Mouse (Mus musculus) testis, postnatal 10 days (tissue): ENCODE measurements around the gene Sept4.

ENCODE experiments used
- DNase-seq: peaks from one replicate; pipeline ENCODE4 v3.0.0; 2021; ENCODE audit warnings: low spot score

Gene Sept4

DNA sequence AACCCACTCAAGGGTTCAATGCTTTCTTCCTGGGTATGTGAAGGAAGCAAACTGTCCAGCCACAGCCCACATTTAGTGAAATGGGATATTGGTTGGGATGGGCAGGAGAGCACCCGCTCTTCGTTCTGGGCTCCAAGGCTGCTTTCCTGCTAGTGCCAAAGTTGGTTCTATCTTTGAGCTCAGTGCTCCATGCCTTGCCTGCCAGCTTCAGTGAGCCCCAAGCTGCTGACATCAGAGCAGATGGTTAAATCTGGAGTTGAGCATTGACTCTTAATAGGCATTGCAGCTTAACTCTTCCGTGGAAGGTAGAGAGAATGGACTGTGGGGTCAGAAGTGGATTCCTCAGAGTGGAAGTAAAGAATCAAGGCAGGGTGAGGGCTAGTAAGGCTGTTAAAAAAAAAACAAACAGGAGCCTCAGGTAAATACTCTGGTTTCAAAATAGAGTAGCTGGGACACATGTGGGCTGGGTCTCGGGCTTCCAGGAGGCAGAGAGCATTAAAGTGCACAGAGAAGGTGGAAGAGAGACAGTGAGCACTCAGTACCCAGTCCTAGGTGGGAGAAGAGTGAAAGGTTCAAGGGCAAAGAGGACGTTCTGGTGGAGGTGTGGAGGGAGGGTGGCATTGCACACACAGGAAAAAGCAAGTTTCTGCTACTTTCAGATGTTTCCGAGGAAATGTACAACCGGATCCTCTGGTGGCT is at the start of gene Sept4:
Gene Sept4, plus strand, starts transcription at position 649 of the 699 bp plus-strand sequence.
- DNase-seq: no peak

DNA sequence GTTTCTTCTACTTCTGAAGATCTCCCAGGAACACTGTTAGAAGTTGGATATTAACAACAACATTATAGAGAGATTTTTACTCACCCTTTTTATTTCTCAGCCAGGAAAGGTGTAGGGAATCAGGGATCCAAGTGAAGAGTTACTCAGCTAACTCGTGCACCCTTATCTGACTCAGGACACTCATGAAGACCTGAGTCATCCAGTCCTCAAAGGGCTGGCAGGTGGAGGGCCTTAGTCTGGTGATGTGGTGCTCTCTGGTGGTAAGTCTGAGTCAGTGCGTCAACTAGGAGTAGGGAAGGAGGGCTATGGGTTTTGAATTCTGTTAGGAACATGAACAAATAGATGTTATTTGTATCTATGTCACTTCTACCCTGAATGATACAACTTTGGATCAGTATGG is 49.4 kb upstream of the Sept4 start:
- DNase-seq: no peak

DNA sequence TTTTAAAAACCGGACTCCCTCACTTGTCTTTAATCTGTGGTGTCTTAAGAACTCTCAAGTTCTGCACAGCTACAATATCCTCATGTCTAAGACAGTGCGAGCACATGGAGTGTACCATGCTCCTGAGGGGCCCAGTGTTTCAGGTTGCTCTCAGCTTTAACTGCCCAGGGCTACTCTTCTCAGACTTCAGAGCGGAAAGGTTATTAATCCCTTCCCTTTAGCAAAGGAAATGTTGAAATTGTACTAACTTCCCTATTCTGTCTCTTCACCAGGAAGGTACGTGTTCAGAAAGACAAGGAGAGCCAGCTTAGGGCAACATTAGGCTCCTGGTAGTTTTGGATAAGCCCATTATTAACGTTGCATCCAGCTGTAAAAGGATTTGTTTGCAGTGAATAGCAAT is 45.2 kb upstream of the Sept4 start:
- DNase-seq: no peak

DNA sequence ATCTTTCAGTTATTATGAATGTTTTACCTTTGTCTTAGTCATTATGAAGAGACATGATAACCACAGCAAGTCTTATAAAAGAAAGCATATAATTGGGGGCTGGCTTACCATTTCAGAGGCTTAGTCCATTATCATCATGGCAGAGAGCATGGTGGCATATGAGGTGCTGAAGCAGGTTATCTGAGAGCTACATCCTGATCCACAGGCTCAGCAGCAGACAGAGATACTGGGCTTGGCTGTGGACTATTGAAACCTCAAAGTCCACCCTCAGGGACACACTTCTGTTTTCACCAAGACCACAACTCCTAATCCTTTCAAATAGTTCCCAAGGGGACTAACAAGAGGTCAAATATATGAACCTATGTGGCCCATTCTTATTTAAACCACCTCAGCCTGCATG is 44.7 kb upstream of the Sept4 start:
- DNase-seq: no peak

DNA sequence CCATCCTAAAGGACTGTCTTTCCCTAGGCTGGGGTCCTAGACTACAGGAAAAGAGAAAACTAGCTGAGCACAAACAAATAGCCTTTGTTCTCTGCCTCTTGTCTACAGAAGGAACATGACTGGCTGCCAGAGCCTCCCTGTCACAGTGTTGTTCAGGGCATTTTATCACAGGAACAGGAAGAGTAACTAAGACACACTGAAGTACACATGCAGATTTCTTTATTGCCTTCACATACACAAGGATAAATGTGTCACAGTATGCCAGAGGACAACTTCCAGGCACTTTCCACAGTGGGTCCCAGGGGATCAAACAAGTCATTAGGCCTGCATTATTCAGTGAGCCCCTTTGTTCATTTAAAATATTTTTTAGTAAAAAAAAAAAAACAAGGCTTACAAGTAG is 43.9 kb upstream of the Sept4 start:
- no peak for DNase-seq

DNA sequence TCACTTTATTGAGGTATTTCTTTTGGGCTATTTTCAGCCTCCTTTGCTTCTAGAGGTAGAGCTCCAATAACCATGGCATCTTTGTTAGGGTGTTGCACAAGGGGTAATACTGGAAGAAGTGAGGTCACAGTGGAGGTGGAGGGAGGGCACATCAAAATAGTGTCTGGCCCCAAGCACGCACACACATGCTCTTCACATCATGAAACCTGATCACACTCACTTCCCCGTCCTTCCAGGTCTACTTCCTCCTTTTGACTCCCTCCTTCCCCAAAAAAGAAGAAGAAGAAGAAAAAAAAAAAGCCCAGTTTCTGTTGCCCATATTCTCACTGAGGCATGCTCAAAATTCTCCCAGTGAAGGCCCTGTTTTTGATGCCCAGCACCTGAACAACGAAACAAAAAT is 41.3 kb upstream of the Sept4 start:
- DNase-seq: no peak

DNA sequence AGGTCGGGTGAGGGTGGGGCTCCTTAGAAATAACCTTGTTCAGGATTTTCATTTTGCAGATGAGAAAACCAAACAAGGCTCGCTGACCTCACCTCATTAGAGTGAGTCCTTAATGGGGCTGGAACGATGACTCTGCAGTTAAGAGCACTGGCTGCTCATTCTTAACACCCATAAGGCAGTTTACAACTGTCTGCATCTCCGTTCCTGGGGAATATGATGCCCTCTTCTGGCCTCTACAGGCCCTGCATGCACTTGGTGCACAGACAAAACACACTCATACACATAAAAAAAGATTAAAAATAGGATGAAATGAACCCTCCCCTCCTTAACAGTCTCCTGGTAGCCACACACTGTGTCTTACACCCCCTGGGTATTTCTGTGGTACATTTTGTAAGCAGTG is 40.7 kb upstream of the Sept4 start:
- no peak for DNase-seq

DNA sequence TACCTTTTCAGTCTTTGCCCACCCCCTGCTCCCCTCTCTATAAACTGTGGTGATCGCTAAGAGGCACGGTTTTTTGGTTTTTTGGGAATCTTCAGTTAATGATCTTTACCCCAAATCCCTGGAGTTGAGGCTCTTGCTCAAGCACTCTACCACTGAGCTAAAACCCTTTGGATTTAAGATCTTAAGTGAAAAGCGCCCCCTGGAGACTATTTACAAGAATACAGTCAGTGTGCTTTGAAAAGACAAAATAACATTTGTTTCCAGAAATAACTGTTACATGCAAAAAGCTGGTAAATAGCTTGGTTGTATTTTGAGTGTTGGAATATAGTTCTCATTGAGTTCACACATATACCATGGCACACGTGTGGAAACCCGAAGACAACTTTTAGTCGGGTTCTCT is 37.0 kb upstream of the Sept4 start:
- DNase-seq: no peak

DNA sequence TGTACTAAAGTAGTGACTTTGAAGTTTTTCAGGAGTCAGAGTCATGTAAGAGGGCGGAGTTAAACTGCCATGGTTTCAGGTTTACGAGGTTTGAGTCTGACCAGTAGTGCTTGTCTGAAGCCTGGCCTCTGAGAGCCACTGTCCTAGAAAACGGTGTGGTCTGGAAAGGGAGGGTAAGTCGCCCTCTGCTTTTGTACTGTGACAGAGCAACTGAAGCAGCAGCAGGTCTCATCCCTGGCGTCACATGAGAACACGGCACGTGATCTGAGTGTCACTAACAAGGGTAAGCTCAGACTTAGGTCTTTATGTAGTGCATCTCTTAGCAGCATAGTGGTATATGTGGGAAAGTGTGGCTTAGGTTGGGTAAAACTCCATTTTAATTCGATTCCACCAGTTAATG is 26.4 kb upstream of the Sept4 start:
- no peak for DNase-seq

DNA sequence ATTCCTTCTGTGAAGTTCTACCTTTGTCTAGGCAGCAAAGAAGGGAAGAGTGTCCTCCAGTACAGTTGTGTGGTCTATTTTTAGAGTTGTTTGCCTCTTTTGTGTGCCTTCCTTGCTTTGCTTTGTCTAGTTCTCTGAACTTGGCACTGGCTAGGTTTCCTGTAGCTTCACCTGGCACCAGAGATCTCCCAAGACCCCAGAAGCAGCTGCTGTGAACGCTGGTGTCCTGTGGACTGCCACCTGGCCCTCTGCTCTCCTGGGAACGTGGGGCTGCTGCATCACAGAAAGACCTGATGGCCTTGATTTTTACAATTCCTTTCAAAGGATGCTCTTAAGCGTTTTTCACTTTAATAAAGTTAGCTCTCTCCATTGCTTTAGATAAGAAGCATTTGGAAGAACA is 25.8 kb upstream of the Sept4 start:
- no peak for DNase-seq

DNA sequence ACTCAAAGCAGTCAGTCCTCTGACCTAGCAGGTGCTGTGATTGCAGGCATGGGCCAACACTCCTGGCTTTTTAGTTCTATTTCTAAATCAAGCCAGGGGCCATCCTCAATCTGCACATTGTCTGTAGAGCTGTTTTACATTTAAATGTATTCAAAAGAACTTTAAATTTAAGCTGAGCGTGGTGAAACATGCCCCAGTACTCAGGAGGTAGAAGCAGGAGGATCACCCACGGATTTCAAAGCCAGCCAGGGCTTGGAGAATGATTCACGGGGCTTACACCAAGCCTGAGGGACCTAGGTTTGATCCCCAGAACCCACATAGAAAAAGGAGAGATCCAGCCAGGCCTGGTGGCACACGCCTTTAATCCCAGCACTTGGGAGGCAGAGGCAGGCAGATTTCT is 15.4 kb upstream of the Sept4 start:
- no peak for DNase-seq

DNA sequence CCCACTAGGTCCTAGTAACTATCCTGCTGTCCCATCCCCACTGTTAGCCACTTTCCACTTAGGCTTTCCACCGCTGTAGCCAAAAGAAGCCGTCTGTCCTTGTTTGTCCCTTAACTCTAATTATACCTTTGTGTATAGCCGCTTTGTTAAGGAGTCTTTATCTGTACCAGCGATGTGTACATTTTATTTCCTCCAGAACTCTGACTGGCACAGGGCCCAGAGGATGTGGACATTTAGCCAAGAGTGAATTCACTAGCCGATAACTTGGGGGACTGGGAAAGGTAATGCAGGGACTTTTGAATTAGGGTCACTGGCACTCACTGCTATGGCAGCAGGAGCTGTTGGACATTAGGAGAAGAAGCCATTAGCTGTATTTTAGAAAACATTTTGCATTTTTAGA is 14.3 kb upstream of the Sept4 start:
- DNase-seq: no peak

DNA sequence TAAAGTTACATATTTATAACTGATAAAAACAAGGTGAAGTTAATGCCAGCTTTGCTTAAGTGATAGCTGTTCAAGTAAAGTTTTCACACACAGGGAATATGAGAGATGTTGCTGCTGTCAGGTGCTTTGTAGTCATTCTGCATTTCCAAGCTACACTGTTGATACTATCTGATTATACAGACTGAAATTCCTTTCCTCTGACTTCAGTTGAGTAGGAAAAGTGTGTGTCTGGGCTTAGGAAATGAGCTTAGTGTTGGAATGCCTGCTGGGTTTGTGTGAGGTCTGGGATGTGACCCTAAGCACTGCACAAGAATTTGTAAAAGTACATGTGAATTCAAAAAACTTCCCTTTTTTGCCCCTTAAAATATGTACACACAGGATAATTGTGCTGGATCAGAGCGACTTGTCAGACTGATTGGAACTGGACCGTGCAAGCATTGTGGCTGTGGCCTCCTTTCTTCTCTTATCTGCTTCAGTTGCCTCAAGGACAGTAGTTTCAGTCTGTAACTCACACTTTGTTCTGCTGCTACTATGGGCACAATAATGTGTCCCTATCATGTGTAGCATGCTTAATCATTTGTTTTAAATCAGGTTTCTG is 13.5 kb upstream of the Sept4 start:
- DNase-seq: no peak

DNA sequence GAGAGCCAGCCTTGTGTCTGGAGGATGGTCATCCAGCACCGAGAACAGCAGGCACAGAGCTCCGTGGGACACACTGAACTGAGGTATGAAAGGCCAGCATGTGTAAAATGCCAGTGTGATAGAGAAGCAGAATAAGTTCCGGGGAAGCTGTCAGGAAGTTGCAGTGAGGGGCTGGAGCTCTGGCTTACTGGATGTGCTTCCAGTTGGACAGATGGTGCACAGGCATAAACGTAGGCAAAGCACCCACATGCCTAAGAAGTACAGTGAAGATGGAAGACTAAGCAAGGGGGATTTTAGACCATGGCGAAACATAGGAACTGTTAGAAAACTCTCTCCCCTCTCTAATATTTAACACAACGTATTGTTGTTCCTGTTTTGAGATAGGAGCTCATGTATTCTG is 7.5 kb upstream of the Sept4 start:
- no peak for DNase-seq

DNA sequence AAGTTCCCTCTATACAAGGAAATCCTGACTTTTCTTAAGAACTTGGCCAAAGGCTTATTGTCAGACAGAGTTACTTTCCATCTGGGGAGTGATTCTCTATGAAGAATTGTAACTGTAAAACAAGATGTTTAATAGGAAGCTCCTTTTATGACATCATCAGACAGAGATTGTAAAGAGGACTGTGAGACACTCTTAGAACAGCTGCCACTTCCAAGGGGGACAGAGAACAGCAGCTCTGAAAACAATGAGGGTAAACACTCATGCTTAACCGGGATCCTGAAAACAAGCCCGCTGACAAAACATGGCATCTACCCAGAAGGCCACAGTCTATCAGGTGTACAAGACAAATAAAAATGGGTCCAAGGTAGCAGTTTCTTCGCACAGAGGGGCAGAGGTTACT is 2.2 kb upstream of the Sept4 start, which contains the start of gene Gm11492:
Gene Gm11492, plus strand, starts transcription at position 153 of the 400 bp plus-strand sequence.
- DNase-seq: no peak

DNA sequence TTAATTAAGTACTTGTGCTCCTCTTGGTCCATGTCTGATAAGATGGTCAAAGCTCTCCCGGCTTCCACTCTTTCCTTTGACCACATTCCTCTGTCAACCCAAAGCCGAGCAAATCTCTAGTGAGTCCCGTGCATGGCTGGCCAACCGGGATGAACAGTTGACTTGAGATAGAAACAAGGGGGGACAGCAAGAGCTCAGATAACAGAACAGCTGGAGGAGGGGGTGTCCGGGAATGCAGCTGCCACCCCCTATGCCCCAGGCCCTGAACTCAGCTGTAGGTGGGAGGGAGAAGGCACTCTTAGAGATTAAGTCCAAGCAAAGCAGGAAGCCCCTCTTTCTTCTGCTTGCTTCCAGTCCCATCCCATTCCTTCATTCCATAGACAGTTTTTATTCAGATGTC is 2.0 kb downstream of the Sept4 start:
- DNase-seq: no peak

DNA sequence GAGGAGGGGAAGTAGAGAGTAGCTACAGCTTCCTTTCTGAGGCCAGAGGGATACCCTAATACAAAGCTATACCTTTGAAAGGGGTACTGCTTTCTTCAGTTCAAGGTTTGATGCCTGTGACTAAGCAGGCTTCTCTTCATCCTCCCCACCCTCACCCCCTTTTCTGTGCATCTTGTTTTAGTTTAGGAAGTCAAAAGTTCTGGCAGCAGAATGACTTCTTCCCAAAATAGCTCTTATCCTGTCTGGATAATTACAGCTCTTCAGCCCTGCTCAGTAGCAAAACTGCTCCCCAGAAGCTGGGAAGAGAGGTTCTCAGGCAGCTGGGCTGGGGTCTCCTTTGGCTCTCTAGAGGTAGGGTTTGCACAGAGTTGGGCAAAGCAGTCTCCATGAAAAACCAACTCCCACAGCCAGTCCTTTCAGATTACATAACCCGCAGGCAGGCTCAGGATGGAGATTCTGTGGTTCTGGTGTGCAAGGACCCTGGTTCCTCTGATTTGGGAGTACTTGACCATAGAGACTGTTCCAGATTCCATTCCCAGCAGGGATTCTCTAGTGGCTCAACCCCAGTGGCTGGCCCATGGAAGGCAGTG is 2.8 kb downstream of the Sept4 start:
- DNase-seq: no peak

DNA sequence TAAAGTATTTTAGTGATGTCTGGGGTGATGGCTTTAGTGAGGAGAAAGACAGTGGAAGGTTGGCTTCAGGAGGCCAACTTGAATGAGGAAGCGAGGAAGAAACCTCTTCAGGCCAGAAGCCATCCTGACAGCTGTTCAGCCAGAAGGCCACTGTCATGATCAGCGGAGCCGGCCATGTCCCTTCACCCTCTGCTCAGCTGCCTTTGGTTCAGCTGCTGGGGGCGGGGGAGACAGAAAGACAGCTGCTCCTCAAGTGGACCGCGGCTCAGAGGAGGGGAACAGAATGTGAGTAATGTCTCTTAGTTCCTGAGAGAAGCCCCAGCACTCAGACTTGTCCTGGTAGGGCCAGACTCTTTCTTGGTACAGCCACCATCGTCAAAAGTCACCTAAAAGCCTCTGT is 5.0 kb downstream of the Sept4 start:
- DNase-seq: no peak

DNA sequence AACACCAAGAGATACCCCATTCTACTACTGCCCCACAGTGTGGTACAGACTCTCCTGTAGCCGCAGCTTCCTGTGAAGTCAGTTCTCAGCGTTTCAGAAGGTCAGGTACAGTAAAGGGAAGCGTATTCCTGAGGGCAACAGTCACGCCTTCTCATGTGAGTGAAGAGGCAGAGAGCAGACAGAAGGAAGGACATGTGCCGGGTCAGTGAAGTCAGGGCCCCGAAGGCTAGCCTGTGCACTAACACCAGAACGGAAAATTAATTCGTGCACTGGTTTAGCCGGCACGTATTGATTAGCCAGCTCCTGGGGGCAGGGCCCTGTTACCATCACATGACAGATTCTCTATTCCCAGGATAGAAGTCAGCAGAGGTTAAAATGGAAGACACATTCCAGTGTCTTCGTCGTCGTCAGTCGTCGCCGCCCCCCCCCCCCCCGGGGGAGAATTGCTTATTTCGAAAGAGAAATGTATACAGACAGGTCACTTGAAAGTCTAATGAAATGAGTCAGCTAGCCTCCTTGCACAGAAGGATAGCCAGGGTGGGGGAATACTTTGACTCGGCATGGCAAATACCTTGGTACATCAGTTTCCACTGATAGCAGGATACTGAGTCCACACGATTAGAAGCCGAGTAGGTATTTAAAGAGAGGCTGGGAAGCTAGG is 5.9 kb downstream of the Sept4 start:
- DNase-seq: no peak

DNA sequence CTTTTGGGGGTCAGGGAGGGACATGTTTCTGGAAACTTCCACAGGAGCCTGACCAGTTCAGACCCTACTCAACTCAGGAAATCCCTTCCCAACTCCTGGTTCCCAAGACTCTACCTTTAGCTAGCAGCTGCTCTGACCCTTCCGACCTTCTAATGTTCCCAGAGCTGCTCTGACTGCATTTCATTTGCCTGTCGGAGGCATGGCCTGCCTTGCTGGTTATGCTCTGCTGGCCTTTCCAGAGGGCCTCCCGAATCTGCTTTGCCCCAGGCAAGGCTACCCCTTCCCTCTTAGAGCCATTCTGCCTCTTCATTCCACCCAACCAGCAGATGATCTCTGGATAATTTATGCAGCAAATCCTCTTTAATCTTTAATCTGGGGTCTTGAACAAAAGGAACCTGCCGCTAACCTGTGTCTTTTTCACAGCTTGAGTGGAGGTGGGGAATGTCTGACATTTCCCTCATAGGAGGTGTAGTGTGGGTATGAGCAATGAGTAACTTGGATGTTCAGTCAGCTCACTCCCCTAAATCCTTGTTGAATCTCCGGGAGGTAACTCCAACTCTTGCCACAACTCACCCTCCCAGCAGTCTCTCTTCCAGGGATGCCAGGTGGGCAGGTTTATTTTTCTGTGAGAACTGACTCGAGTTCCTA is 9.0 kb downstream of the Sept4 start:
- no peak for DNase-seq

DNA sequence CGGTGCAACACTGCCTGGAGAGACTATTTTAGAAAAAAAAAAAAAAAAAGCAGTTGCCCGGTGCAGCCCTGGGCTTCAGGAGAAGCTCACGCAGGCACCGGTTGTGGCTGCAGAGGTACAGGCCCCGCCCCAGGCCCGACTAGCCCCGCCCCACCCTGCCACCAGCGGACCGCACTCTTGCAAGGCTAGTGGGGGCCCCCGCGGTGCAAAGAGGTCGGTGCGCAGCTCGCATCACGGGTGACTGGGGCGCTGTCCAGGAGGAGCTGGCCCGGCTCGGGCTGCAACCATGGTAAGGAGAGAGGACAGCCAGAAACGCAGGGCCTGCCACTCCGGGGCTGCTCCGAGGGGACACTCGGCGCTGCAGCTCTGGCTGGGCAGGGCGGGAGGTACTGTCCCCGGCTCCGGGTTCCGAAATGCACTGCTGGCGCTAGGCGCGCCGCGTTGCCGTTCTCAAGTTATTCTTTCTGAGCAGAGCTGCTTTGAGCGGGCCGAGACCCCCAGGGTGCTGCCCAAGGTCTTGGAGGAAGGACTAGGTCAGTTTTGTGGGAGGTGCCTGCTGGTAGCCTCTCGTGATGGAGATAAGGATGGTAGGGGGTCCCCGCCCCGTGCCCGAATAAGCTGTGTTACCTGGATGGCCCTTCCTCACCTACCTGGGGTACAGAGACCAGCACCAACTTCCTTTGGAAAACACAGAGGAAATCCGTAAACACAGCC is 9.7 kb downstream of the Sept4 start:
- DNase-seq: peak; percentile 76

DNA sequence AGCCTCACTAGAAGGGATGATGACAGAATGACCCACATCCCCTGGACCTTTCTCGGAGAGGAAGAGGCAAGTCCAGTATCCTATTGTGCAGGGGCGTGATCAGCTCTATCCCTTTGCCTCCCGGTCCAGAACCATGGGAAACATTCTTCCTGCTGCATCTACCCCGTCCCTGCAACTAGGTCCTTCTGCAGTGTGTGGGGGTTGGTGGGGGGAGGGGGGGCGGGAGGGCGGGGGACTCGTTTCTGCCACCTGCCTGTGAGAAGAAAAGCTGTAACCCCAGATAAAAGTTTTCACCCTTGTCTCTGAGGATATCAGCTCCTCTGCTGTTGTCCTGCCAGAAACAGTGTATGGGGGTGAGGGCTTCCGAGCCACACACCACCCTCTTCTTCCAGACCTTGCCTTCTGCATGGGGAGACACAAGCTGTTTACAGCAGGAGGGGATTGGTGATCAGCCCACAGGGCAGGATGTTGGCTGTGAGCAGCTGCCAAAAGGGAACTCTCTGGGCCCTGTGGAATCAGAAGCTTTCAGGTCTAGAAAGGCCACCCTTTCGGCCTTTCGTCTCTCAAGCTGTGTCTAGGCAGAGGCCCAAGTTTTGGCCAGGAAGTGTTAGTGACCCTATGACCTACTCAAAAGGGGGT is 10.4 kb downstream of the Sept4 start:
- no peak for DNase-seq
